Mouse (Mus musculus): ENCODE measurements around the gene 1700013G24Rik.

The 1700013G24Rik gene

GRCm38 (mm10) chr4:137456581-137456980 is 3.5 kb downstream of the 1700013G24Rik start:
- no peak for DNase-seq (ENCODE audit: low read depth in 1 of 2, low spot score in 2 of 2)

- DNase-seq (ENCODE audit: low read depth in 1 of 2, low spot score in 2 of 2), result no peak
Observed at GRCm38 (mm10) chr4:137457292-137457691, 4.2 kb downstream of the 1700013G24Rik start.

GRCm38 (mm10) chr4:137458310-137458709 is 5.2 kb downstream of the 1700013G24Rik start:
- DNase-seq (ENCODE audit: low read depth in 1 of 2, low spot score in 2 of 2), result no peak

GRCm38 (mm10) chr4:137458861-137459260 is 5.8 kb downstream of the 1700013G24Rik start:
- no peak for DNase-seq (ENCODE audit: low read depth in 1 of 2, low spot score in 2 of 2)

- DNase-seq (ENCODE audit: low read depth in 1 of 2, low spot score in 2 of 2), result no peak
Observed at GRCm38 (mm10) chr4:137460676-137461075, 7.6 kb downstream of the 1700013G24Rik start.

GRCm38 (mm10) chr4:137461217-137461616 is 8.1 kb downstream of the 1700013G24Rik start:
- no peak for DNase-seq (ENCODE audit: low read depth in 1 of 2, low spot score in 2 of 2)

GRCm38 (mm10) chr4:137461981-137462690 is 9.1 kb downstream of the 1700013G24Rik start:
- DNase-seq (ENCODE audit: low read depth in 1 of 2, low spot score in 2 of 2), result no peak

GRCm38 (mm10) chr4:137465125-137465787 is 12.2 kb downstream of the 1700013G24Rik start:
- DNase-seq (ENCODE audit: low read depth in 1 of 2, low spot score in 2 of 2), result no peak

- no peak for DNase-seq (ENCODE audit: low read depth in 1 of 2, low spot score in 2 of 2)
Observed at GRCm38 (mm10) chr4:137466991-137467390, 13.9 kb downstream of the 1700013G24Rik start.

GRCm38 (mm10) chr4:137467525-137467924 is 14.4 kb downstream of the 1700013G24Rik start:
- no peak for DNase-seq (ENCODE audit: low read depth in 1 of 2, low spot score in 2 of 2)

- DNase-seq (ENCODE audit: low read depth in 1 of 2, low spot score in 2 of 2), result peak; percentile 58 to 79
Observed at GRCm38 (mm10) chr4:137468260-137469080, 15.4 kb downstream of the 1700013G24Rik start, which contains the start of gene Hspg2. Hspg2 (plus strand) TSS chr4:137468769.

GRCm38 (mm10) chr4:137469081-137469844 is 16.2 kb downstream of the 1700013G24Rik start:
- DNase-seq (ENCODE audit: low read depth in 1 of 2, low spot score in 2 of 2), result no peak

- no peak for DNase-seq (ENCODE audit: low read depth in 1 of 2, low spot score in 2 of 2)
Observed at GRCm38 (mm10) chr4:137469845-137470692, 17.0 kb downstream of the 1700013G24Rik start.

- no peak for DNase-seq (ENCODE audit: low read depth in 1 of 2, low spot score in 2 of 2)
Observed at GRCm38 (mm10) chr4:137470701-137471317, 17.7 kb downstream of the 1700013G24Rik start.

GRCm38 (mm10) chr4:137471326-137471725 is 18.2 kb downstream of the 1700013G24Rik start:
- DNase-seq (ENCODE audit: low read depth in 1 of 2, low spot score in 2 of 2), result no peak

- DNase-seq (ENCODE audit: low read depth in 1 of 2, low spot score in 2 of 2), result no peak
Observed at GRCm38 (mm10) chr4:137473240-137473639, 20.2 kb downstream of the 1700013G24Rik start.

- no peak for DNase-seq (ENCODE audit: low read depth in 1 of 2, low spot score in 2 of 2)
Observed at GRCm38 (mm10) chr4:137473701-137474388, 20.8 kb downstream of the 1700013G24Rik start.

- no peak for DNase-seq (ENCODE audit: low read depth in 1 of 2, low spot score in 2 of 2)
Observed at GRCm38 (mm10) chr4:137474694-137475093, 21.6 kb downstream of the 1700013G24Rik start.

All from monocyte, adult 2 months (primary cell).